Mouse (Mus musculus): ENCODE measurements around the gene Stxbp6.
A peak's percentile ranks its signal among the peaks of the same experiment; 100 is the strongest.
"Not testable (repeated sequence)": the region's sequence is repeated elsewhere in the genome, so short reads cannot be mapped to it uniquely, and the experiment has no call there.

Gene Stxbp6

GRCm38 (mm10) chr12:45074611-45075342 is at the start of gene Stxbp6:
TSS of gene Stxbp6 (minus strand) at chr12:45074709.
- peak; percentile 4 for DNase-seq

GRCm38 (mm10) chr12:45102954-45103353 is 28.4 kb upstream of the Stxbp6 start:
- DNase-seq: not testable (repeated sequence)

GRCm38 (mm10) chr12:45093732-45094131 is 19.2 kb upstream of the Stxbp6 start:
- DNase-seq: peak; percentile 3

- no peak for DNase-seq
Observed at GRCm38 (mm10) chr12:45092444-45092843, 17.9 kb upstream of the Stxbp6 start.

GRCm38 (mm10) chr12:45083145-45083475 is 8.6 kb upstream of the Stxbp6 start:
- DNase-seq: no peak

GRCm38 (mm10) chr12:45082379-45083144 is 8.1 kb upstream of the Stxbp6 start:
- no peak for DNase-seq

GRCm38 (mm10) chr12:45081617-45082016 is 7.1 kb upstream of the Stxbp6 start:
- no peak for DNase-seq

- DNase-seq: no peak
Observed at GRCm38 (mm10) chr12:45080753-45081122, 6.2 kb upstream of the Stxbp6 start.

- no peak for DNase-seq
Observed at GRCm38 (mm10) chr12:45080036-45080752, 5.7 kb upstream of the Stxbp6 start.

- DNase-seq: no peak
Observed at GRCm38 (mm10) chr12:45075631-45076030, 1.1 kb upstream of the Stxbp6 start.

GRCm38 (mm10) chr12:45074042-45074601 is 387 bp downstream of the Stxbp6 start:
- peak; percentile 28 for DNase-seq

GRCm38 (mm10) chr12:45073331-45074041 is 1.0 kb downstream of the Stxbp6 start:
- DNase-seq: no peak

GRCm38 (mm10) chr12:45072185-45072584 is 2.3 kb downstream of the Stxbp6 start:
- DNase-seq: no peak

GRCm38 (mm10) chr12:45070186-45070585 is 4.3 kb downstream of the Stxbp6 start:
- DNase-seq: no peak

GRCm38 (mm10) chr12:45068145-45068754 is 6.3 kb downstream of the Stxbp6 start:
- DNase-seq: no peak

- no peak for DNase-seq
Observed at GRCm38 (mm10) chr12:45067686-45068085, 6.8 kb downstream of the Stxbp6 start.

- no peak for DNase-seq
Observed at GRCm38 (mm10) chr12:45067047-45067685, 7.3 kb downstream of the Stxbp6 start.

- no peak for DNase-seq
Observed at GRCm38 (mm10) chr12:45063606-45064005, 10.9 kb downstream of the Stxbp6 start.

GRCm38 (mm10) chr12:45061336-45061735 is 13.2 kb downstream of the Stxbp6 start:
- DNase-seq: no peak

- no peak for DNase-seq
Observed at GRCm38 (mm10) chr12:45060804-45061203, 13.7 kb downstream of the Stxbp6 start.

GRCm38 (mm10) chr12:45058007-45058406 is 16.5 kb downstream of the Stxbp6 start:
- DNase-seq: no peak

GRCm38 (mm10) chr12:45056372-45056771 is 18.1 kb downstream of the Stxbp6 start:
- no peak for DNase-seq
